Mouse (Mus musculus): ENCODE measurements around the gene Pitpnm3.

The Pitpnm3 gene

GRCm38 (mm10) chr11:72095994-72096393 is 39.6 kb downstream of the Pitpnm3 start:
- no peak for DNase-seq (ENCODE audit: low read depth, low spot score)

DNA sequence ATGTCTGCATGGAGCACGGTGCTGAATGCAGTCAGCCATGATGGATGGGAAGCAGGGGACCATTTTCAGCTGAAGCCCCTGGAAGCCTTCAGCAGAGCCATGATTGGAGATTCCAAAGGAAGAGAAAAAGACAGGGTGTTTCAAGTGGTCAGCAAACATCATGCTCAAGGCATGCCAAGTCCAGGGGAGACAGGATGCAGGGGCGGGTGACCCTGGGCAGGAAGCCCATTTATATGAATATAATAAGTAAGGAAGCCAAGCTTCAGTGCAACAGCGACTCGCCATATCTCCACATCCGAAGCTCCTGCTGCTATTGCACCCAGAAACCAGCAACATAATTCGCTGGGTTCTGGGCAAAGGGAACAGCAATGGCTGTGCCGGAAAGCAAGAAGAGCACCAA is 41.1 kb downstream of the Pitpnm3 start:
- no peak for DNase-seq (ENCODE audit: low read depth, low spot score)

DNA sequence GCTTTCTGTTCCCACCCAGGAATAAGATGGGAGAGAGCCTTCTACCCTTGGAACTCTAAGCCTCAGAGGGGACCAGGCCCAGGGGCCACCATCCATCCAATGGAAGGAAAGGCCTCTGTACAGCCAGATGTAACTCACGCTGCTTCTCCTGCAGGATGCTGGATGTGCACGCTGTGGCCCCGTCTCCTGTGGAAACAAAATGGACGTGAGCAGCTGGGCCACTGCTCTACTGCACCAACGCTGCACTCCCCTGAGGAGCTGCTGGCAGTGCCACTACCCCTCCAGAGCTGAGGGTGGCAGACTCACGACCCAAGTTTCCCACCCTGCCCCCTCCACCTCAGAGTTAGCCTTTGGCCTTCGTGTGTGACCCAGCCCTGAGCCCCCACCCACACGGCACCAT is 43.2 kb downstream of the Pitpnm3 start:
- DNase-seq (ENCODE audit: low read depth, low spot score): no peak

- no peak for DNase-seq (ENCODE audit: low read depth, low spot score)
Observed at GRCm38 (mm10) chr11:72086251-72087046, 49.1 kb downstream of the Pitpnm3 start.

DNA sequence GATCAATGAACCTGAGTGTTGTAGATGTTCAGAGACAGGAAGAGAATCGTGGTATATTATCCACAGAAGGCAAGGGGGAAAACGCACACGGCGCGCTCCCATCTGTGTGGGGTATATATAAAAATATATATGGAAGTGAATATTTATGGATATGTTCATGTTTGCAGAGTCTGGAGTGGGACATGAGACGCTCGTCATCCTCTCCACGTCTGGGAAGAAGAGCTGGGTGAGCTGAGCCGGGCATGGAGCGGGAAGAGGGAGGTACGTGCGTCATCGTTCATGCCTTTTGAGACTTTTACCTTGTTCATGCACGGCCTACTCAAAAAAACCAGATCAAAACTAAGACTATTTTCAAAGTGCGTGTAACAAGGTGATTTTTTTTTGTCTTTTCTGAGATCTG is 51.2 kb downstream of the Pitpnm3 start:
- DNase-seq (ENCODE audit: low read depth, low spot score): no peak

DNA sequence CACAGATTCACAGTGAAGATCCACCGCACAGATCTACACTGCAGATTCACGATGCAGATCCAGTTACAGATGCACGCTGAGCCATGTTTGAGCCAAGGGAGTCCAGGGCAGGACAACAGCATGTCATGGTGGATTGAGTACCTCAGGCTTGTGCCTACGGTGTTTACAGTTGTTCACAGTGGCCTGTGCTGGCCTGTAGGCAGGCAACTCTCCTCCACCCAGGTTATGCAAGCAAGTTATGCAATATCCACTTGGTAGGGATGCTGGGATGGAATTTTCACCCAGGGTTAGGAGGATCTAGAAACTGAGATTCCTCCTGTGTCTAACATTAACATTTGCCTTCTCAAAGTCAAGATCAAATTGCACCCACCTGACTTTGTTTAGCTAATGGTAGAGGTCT is 53.0 kb downstream of the Pitpnm3 start:
- DNase-seq (ENCODE audit: low read depth, low spot score): no peak

DNA sequence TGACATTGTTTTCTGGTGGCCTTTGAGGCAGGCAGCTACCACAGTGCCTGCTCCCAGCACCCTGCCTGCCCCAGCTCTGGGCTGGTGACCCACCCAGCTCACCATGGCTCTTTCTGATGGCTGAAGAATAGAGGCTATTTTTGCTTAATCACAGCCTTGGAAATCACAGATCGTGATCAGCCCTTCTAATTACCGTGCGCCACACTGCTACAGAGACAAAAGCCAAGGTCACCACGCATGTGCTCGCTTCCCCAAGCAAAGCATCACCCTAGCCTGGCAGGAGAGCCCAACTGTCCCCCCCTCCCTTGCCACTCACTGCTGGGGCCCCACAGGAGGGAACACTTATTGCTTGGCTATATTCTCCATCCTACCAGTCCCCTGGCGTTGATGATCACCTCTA is 55.1 kb downstream of the Pitpnm3 start:
- DNase-seq (ENCODE audit: low read depth, low spot score): no peak

DNA sequence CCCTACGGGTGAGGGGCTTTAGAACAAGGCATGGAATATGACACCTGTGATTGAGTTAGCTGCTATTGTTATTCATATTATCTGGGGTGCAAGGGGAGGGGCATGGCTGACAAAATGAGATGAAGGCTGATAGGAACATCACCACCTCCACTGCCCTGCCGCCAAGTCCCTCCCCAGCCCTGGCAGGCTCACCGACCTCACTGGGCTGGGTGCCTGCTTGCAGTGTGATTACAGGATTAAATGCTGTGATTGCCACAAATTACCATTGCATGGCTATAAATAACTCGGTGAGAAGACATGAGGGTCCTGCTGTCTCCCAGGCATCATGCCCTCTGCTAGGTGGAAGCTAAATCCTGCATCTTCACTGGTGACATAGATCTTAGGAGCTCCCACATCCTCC is 56.9 kb downstream of the Pitpnm3 start:
- no peak for DNase-seq (ENCODE audit: low read depth, low spot score)

- peak; percentile 25 for DNase-seq (ENCODE audit: low read depth, low spot score)
Observed at GRCm38 (mm10) chr11:72078056-72078455, 57.5 kb downstream of the Pitpnm3 start.

DNA sequence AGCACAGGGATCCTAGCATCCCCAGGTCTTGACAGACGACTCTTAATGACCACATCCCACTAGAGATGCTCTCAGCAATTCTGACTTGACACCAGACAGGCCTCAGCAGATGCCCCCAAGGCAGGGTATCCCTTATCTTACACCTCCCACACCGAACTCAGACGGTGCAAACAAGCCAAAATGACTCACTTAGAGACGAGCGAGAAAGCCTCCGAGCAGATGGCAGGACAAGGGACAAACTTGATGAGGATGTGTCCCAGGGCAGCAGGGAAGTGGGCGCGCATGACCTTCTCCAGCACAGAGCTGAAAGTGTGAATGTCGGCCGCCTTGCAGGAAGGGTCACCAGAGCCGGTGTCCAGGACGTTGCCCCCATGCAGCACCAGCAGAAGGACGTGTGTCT is 61.3 kb downstream of the Pitpnm3 start:
- no peak for DNase-seq (ENCODE audit: low read depth, low spot score)

DNA sequence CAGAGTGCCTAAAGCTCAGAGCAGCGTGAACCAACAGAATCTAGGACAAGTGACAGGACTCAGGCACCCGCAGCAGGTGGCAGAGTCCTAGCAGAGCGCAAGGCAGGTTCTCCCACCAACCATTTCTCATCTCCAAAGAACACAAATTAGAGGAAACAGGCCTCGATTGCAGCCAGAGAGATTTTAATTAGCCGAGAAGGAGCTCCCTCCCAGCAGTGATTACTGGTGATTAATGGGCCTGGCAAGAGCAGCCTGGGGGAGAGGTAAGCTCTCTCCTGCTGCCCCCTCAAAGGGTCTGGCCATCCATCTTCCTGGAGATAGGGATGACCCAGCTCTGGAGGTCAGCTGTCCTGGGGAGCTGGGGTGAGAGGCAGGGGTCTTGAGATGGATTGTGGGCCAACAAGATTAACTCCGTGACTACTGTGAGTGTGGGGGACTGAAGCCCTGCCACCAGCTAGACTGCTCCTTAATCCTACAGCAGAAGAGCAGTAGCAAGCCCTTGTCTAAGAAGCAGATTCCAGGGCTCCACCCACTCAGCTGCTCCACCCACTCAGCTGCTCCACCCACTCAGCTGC is 63.2 kb downstream of the Pitpnm3 start:
- DNase-seq (ENCODE audit: low read depth, low spot score): no peak

DNA sequence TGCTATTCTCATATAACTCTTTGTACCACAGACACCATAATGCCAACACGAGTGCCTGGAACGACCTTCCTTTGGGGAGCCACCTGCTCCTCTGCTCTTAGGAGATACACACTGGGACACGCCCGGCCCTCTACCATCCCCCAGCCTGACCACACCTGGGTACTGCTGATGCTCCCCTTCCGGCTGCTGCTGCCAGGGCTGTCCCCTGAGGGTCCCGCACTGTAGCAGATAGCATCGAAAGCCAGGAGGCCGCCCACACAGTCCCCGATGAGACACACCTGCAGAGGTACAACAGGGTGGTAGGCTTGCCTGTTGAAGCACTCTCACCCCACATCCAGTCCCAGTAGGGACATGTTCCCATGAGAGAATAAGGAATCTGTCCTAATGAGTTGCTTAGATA is 64.8 kb downstream of the Pitpnm3 start:
- DNase-seq (ENCODE audit: low read depth, low spot score): no peak

GRCm38 (mm10) chr11:72068026-72068425 is 67.6 kb downstream of the Pitpnm3 start:
- DNase-seq (ENCODE audit: low read depth, low spot score): no peak

- DNase-seq (ENCODE audit: low read depth, low spot score): no peak
Observed at GRCm38 (mm10) chr11:72067326-72067725, 68.3 kb downstream of the Pitpnm3 start.

GRCm38 (mm10) chr11:72066330-72066729 is 69.2 kb downstream of the Pitpnm3 start:
- peak; percentile 77 for DNase-seq (ENCODE audit: low read depth, low spot score)

GRCm38 (mm10) chr11:72065103-72065502 is 70.5 kb downstream of the Pitpnm3 start:
- DNase-seq (ENCODE audit: low read depth, low spot score): no peak

- no peak for DNase-seq (ENCODE audit: low read depth, low spot score)
Observed at GRCm38 (mm10) chr11:72064414-72064813, 71.2 kb downstream of the Pitpnm3 start.

GRCm38 (mm10) chr11:72061093-72061620 is 74.4 kb downstream of the Pitpnm3 start:
- no peak for DNase-seq (ENCODE audit: low read depth, low spot score)

GRCm38 (mm10) chr11:72060416-72060815 is 75.2 kb downstream of the Pitpnm3 start:
- no peak for DNase-seq (ENCODE audit: low read depth, low spot score)

DNA sequence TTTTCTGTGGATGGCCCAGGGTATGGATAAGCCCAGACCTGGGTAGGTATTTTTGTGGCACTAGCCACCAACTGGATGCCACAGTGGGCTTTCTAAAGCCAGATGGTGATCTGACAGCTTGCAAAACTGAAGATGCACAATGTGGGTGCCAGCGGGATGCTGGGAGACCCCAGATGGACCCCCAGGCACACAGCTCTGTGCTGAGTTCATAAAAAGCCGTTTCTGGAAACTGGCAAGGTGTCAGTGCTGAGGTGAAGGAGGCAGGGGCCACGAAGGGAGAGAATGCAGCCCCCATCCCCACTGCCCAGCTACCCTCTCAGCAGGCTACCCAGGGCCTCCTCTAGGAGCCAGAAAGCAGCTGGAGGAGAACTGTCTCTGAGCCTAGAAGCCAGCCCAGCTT is 78.4 kb downstream of the Pitpnm3 start:
- no peak for DNase-seq (ENCODE audit: low read depth, low spot score)

GRCm38 (mm10) chr11:72055176-72055575 is 80.4 kb downstream of the Pitpnm3 start:
- DNase-seq (ENCODE audit: low read depth, low spot score): no peak

DNA sequence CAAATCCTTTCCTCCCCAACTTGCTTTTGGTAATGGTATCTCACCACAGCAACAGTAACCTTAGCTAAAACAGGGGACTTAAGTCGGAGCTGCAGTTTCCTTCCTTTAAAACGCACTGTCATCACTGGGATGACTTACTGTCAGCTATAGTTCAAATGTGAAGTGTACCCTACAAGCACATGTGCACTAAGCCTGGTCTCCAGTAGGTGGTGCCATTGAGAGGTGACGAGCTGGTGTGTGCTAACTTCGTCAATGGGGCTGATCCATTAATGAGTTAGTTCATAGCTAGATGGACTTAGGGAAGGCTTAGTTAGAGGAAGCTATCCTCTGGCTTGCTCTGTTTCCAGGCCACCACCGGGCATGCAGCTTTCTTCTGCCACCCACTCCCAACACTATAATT is 82.9 kb downstream of the Pitpnm3 start:
- DNase-seq (ENCODE audit: low read depth, low spot score): peak; percentile 80

DNA sequence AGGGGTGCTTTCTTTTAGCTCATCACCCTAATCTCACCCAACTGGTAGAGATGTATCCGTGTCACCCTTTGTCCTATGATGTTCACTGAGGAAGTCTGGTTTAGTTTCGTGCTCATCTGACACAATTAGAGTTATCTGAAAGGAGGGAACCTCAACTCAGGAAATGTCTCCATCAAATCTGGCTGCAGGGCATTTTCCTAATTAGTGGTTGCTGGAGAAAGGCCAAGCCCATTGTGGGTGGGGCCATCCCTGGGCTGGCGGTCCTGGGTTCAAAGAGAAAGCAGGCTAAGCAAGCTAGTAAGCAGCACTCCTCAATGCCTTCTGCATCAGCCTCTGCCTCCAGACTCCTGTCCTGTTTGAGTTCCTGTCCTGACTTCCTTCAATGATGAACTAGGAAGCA is 83.4 kb downstream of the Pitpnm3 start:
- no peak for DNase-seq (ENCODE audit: low read depth, low spot score)

Measured in R1 (cell line).